Mouse (Mus musculus) thymus, postnatal 25 days (tissue): ENCODE results near the gene Pdzk1.

Source experiments
- DNase-seq: peaks from one replicate; pipeline ENCODE4 v3.0.0; 2022

Pdzk1 gene

DNA sequence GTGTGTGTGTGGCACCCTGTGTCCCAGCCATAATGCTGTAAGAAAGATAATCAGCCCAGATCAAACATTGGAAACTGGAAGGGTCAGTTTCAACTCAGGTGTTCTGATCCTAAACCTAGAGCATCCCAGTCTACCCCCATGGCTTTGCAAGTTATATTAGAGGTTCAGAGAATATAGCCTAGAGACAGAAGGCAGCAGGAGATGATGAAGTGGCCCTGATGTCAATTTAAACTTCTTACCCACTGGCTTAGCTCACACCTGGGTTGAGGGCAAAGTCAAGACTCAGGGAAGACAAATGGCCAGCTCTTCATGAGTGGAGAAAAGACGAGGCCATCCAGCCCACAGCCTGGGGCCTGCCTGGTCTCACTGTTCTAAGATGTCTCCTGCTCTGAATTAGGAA lies at the start of gene Pdzk1, which contains the start of gene Cd160:
Pdzk1 (plus strand) TSS at position 301 of the 400 bp plus-strand sequence.
Cd160 (minus strand) TSS at position 368 of the 400 bp plus-strand sequence.
- DNase-seq, result no peak

DNA sequence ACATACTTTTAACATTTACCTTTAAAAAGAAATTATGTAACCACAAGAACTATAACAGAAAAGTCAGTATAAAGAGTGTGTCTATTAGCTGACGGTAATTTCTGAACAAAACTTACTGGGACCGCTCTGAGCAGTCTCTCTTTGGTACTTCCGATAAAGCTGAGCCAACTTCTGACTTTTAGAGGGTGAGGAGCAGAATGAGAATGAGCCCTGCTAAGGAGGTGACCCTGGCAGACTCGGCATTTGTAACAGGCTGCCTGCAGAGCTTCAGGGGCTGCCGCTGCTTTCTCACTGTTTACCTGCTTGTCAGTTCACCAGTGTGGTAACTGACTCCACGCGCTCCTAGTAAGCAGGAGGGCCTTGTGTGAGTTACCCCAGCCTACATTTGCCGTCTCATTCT lies 46.8 kb upstream of the Pdzk1 start:
- no peak for DNase-seq

- DNase-seq, result no peak
Measured at GRCm38 (mm10) chr3:96787784-96788183, 41.3 kb upstream of the Pdzk1 start.

DNA sequence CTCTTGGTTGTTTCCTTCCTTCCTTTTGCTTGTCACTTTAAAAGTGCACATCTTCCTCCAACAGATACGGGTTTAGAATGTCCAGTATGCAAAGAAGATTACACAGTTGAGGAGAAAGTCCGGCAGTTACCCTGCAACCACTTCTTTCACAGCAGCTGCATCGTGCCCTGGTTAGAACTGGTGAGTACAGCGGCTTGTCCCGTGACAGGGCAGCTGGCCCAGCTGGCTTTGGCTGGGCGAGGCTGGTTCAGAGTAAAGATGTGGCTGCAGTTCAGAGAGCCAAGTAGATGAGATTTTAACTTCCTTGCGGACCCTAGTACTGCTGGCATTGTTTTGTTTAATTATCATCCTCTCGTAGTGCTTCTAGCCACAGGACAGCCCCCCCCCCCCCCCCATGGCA lies 40.6 kb upstream of the Pdzk1 start:
- DNase-seq, result no peak

- DNase-seq, result no peak
Measured at GRCm38 (mm10) chr3:96800254-96800653, 28.8 kb upstream of the Pdzk1 start.

- no peak for DNase-seq
Measured at GRCm38 (mm10) chr3:96802214-96802613, 26.9 kb upstream of the Pdzk1 start.

DNA sequence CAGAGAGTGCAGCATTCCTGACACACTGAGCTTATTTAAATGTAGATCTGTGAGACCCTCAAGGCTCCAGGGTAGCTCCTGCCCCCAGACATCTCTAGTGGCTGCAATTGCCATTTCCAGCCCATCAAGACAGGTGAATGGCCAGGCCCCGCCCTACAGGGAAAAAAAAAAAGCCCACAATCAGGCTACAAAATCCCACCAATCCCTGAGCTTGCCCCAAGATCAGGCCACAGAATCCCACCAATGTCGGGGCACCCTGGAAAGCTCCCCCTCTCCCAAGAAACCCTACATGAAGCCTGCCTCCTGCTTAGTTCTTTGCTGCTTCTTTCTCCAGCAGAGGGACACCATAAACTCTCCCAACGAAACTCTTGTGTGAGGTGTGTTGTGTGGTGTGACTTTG lies 20.9 kb upstream of the Pdzk1 start:
- no peak for DNase-seq

- DNase-seq, result no peak
Measured at GRCm38 (mm10) chr3:96808651-96809050, 20.4 kb upstream of the Pdzk1 start.

GRCm38 (mm10) chr3:96811232-96811631 lies 17.9 kb upstream of the Pdzk1 start:
- DNase-seq, result no peak

- DNase-seq, result peak; percentile 90
Measured at GRCm38 (mm10) chr3:96812395-96813091, 16.5 kb upstream of the Pdzk1 start.

DNA sequence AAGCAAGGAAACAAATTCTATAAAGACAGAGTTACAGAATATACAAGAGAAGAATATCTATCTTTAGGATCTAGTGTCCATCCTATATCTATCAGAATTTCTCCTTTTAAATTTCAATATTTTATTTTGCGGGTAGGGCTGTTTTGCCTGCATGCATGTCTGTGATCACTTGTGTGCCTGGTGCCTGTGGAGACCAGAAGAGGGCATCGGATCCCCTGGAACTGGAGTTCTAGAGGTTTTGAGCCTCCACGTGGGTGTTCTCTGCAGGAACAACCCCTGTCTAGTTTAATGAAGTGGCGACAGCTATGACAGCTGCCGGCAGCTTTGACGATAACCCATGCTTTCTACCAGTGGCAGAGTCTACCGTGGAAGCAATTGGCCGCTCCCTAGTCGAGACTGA lies 16.0 kb upstream of the Pdzk1 start:
- peak; percentile 55 for DNase-seq

- DNase-seq, result peak; percentile 14
Measured at GRCm38 (mm10) chr3:96813591-96814244, 15.4 kb upstream of the Pdzk1 start.

DNA sequence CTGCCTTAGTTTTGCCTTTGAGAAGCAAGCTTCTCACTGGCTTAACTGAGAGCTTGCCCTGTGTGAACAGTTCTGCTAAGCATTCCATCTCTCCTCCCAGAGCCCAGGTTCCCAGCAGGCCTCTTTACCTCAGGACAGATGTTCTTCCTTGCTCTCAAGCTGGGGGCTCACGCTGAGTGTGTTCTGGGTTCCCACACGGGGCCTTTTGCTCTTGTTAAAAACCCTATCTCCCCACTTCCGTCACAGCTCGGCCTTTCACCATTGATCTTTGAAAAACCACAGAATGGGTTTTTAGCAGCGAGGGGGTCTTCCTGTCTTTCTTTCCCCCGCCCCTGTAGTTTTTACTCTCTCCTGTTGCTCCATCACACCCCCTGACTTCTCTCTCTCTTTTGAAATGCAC lies 14.7 kb upstream of the Pdzk1 start:
- DNase-seq, result peak; percentile 76

GRCm38 (mm10) chr3:96820116-96820915 lies 8.8 kb upstream of the Pdzk1 start:
- DNase-seq, result no peak

- no peak for DNase-seq
Measured at GRCm38 (mm10) chr3:96821581-96821980, 7.5 kb upstream of the Pdzk1 start.

DNA sequence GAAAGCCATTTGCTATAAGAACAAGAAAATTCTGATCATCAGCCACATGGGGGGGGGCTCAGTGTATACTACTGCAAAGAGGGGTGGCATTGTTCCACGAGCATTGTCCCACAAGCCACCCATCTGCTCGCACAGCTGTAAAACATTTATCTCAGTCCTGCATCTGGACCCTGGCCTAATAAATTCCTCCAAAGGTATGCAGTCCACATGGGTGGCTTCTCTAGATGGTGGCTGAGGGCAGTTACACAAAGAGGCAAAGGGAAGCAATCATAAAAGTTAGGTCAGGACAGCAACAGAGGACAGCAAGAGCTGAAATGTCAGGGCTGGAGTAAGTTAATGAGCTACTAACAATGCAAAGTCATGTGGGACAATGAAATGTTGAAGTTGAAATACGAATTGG lies 5.4 kb upstream of the Pdzk1 start:
- DNase-seq, result no peak

DNA sequence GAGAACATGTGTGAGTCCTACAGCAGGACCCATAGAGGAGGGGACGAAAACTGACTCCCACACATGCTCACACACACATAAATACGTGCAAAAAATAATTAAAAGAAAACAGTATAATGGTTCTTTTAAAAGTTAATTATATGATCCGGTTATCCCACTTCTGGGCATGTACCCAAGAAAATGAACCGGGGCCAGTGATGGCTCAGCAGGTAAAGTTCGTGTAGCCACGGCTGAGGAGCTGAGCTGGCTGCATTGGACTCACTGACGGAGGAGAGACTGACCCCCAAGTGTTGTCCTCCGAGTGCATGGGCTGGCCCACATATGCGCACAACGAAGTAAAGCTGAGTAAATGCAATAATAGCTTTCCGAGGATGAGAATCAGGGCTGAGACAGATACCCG lies 4.5 kb upstream of the Pdzk1 start:
- no peak for DNase-seq

DNA sequence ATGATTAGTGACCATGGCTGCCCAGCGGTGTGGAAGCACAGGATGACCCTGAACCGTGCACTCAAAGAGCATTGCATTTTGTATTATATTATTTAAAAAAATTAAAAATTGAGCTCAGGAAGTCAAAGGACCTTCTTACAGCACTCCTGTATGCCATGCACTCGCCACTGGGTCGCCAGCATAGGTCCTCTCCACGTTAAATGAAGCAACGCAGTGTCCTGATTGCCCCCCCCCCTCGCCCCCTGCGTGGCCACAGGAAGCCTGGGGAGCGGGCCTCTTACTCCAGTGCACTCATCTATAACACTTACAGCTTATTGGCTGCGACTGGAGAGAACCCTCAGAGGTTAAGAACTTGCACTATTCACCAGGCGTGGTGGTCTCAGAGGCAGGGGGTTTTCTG lies 3.8 kb upstream of the Pdzk1 start:
- DNase-seq, result no peak

- DNase-seq, result no peak
Measured at GRCm38 (mm10) chr3:96828308-96828864, 698 bp upstream of the Pdzk1 start.

- no peak for DNase-seq
Measured at GRCm38 (mm10) chr3:96829856-96830255, 772 bp downstream of the Pdzk1 start.

DNA sequence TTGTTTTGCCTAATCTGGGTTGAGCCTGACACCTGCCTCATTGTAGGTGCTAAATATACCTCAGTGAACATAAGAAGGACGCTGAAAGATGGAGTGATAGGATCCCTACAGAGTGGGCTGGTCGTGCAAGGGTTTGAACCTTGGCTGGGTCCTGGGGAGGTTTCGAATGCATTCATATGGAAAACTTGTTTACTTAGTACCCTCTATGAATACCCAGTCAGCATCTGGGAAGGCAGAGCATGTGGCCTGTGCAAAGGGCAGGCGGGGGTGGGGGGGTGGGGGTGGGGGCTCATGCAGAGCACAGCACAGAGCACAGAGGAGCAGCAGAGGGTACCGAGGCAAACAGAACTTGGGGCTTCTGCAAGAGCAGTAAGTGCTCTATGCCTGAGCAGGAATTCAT lies 3.8 kb downstream of the Pdzk1 start:
- DNase-seq, result no peak

DNA sequence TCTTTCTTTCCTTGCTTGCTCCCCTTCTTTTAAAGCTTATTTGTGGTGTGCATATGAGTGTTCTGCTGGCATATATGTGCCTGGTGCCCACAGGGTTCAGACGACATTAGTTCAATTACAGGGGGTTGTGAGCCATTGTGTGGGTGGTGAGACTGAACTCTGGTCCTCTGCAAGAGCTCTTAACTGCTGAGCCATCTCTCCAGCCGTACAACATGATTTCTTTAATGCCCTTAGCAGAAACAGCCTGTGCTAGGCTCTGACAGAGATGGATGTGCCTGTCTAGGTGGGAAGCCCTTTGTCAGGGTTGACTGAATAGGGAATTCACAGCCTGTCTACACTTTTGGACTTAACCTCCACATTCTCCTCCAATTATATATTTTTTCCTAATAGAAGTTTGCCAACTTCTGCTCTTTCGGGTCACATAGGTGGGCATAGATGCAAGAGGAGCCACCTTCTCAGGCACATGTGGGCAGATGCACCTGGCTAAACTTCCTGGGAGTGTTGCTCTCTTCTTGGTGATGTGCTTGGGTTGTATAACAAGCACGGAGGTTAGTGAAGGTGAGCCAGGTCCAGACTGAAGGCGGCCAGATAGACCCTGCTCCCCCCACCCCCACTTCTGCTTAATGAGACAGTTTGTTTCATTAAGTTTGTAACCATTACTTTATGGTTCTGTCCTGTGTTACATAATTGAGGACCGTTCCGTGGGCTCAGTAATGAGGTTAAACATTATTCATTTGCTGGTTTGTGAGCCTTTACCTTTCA lies 5.7 kb downstream of the Pdzk1 start:
- no peak for DNase-seq

DNA sequence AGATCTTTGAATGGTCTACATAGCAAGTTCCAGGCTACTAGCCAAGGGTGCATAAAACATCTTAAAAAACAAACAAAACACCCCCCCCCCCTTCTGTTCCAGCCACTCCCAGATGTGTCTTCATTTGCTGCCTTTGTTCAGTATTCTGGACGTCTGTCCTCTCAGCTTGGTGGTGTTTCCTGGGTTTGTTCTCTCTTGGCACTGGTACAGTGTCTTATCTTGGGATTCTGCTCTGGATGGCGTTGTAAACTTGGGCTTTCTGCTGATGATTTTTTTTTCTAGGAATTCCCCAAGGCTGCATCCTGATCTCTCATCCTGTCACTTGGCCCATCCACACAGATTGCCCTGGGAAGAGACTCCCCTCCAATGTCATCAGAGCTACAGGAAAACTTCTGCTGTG lies 7.3 kb downstream of the Pdzk1 start:
- no peak for DNase-seq
